Mouse (Mus musculus): ENCODE measurements at regions not wholly inside any gene's neighbourhood (a gene's known extent, or its start where the extent isn't known, plus 50 kb on each side); places are given as distances from the start of the nearest gene placed in this dataset.

- TF ChIP-seq CTCF (IDR thresholded peaks at IDR 0.05; ENCODE audit: insufficient read depth, low read depth, low read length) (no peak), POLR2A (IDR thresholded peaks at IDR 0.05; ENCODE audit: insufficient read depth, low read depth, low read length) (no peak)
These were observed 194.9 kb upstream of the Gm21798 start for GRCm38 (mm10) chr15:64622591-64622990.
